Mouse (Mus musculus) embryonic facial prominence, embryonic 10.5 days (tissue): ENCODE results near the gene Fzd4. TPM values are rescaled to one million over a fixed set of nuclear protein-coding genes. Genes with fewer than 3 reads are reported as not detected.

ENCODE experiments used
- DNase-seq: peaks from one replicate; pipeline ENCODE4 v3.0.0-alpha.2; 2017; ENCODE audit warnings: low spot score
- H3K27ac ChIP-seq: fragments of 300-500 bp; sonication (generic); replicated peaks from 2 replicates; pipeline ENCODE4 v1.5.1; 2016; ENCODE audit warnings: mild to moderate bottlenecking
- H3K27me3 ChIP-seq: fragments of 300-500 bp; sonication (generic); replicated peaks from 2 replicates; pipeline ENCODE4 v1.6.1; 2016; ENCODE audit warnings: low read depth, mild to moderate bottlenecking; ENCODE audit not compliant: poor library complexity, severe bottlenecking
- H3K36me3 ChIP-seq: fragments of 300-500 bp; sonication (generic); replicated peaks from 2 replicates; pipeline ENCODE4 v1.6.1; 2016; ENCODE audit warnings: mild to moderate bottlenecking, moderate library complexity
- H3K4me1 ChIP-seq: fragments of 300-500 bp; sonication (generic); 2 replicates; pipeline ENCODE4 v1.6.1; 2016
- H3K4me3 ChIP-seq: fragments of 300-500 bp; sonication (generic); 2 replicates; pipeline ENCODE4 v1.5.1; 2016; ENCODE audit warnings: mild to moderate bottlenecking, moderate library complexity
- H3K9me3 ChIP-seq: fragments of 300-500 bp; sonication (generic); 2 replicates; pipeline ENCODE4 v1.6.1; 2016; ENCODE audit warnings: mild to moderate bottlenecking
- WGBS: fragments of 180-500 bp; shearing (Covaris S2); methylation state at CpG from one replicate; pipeline ENCODE4 v1.1.7; 2016; 5-methylcytosine and 5-hydroxymethylcytosine counted together
- polyA plus RNA-seq: library from polyadenylated mRNA; unstranded; fragments of >200 nt; fragmentation: Nextera tagmentation; extraction: Ambion mirVana; gene quantifications from 2 replicates; pipeline ENCODE4 v1.2.1, GENCODE M21; 2016

Gene Fzd4
- polyA plus RNA-seq, 1 experiment from 2014 or later: 11.5 TPM

- WGBS: 76% methylated on average over 5 of the region's 5 CpGs
- no peak for DNase-seq
- Histone ChIP-seq H3K4me1 (peaks cover 20% of the 10 kb centered on the region), H3K4me3 (no peak overlapping the region), H3K27ac (no peak overlapping the region), H3K9me3 (no peaks in the 10 kb centered on the region), H3K36me3 (no peaks in the 10 kb centered on the region), H3K27me3 (no peaks in the 10 kb centered on the region)
These were observed 32.2 kb downstream of the Fzd4 start for GRCm38 (mm10) chr7:89436404-89436803.

GRCm38 (mm10) chr7:89437589-89437988, 33.4 kb downstream of the Fzd4 start:
- H3K36me3 ChIP-seq: no peaks in the 10 kb centered on the region
- peaks cover 20% of the 10 kb centered on the region for H3K4me1 ChIP-seq
- H3K9me3 ChIP-seq: no peaks in the 10 kb centered on the region
- no peak overlapping the region for H3K27ac ChIP-seq
- 32% methylated on average over 4 of the region's 4 CpGs for WGBS
- no peaks in the 10 kb centered on the region for H3K27me3 ChIP-seq
- no peak overlapping the region for H3K4me3 ChIP-seq
- peak; percentile 44 for DNase-seq

DNA sequence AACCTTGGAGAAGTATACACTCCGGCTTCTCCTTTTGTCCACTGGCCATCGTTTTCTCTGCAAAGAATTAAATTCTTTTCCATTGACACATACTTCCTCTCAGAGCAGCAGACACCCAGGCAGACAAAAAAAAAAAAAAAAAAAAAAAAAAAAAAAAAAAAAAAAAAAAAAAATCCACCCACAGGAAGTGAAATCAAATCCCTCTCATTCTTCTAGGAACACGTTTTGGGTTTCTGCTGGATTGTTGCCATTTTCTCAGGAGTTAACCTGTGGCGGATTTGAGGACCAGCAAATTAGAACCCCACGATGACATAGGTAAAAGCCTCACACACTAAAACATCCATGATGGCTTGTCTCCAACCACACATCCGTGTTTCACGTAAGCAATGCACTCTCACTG, 37.1 kb downstream of the Fzd4 start:
- H3K36me3 ChIP-seq: no peaks in the 10 kb centered on the region
- H3K27ac ChIP-seq: no peak overlapping the region
- DNase-seq: no peak
- no peaks in the 10 kb centered on the region for H3K9me3 ChIP-seq
- H3K27me3 ChIP-seq: no peaks in the 10 kb centered on the region
- no peak overlapping the region for H3K4me3 ChIP-seq
- H3K4me1 ChIP-seq: peaks cover 4% of the 10 kb centered on the region
- 68% methylated on average over 7 of the region's 7 CpGs for WGBS

DNA sequence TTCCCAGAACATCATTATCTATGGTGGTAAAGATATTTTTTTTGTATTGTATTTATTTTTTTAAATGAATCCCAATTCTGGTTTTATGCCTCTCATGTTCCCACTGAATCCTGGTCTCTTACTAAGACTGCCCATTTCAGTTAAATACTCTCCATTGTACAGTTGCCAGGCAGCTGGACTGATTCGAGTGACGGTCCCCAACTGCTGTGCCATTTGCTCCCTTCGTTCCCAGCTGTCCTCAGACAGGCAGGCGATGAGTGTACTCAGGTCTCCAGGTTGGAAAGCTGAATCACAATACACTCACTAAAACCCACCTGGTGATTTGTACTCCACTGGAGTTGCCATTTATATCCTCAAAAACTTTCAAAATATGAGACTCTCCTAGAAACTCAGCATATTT, 38.1 kb downstream of the Fzd4 start:
- H3K4me3 ChIP-seq: no peak overlapping the region
- H3K27ac ChIP-seq: no peak overlapping the region
- no peaks in the 10 kb centered on the region for H3K36me3 ChIP-seq
- no peak for DNase-seq
- H3K4me1 ChIP-seq: no peaks in the 10 kb centered on the region
- H3K9me3 ChIP-seq: no peaks in the 10 kb centered on the region
- H3K27me3 ChIP-seq: no peaks in the 10 kb centered on the region
- WGBS: 82% methylated on average over 4 of the region's 4 CpGs

DNA sequence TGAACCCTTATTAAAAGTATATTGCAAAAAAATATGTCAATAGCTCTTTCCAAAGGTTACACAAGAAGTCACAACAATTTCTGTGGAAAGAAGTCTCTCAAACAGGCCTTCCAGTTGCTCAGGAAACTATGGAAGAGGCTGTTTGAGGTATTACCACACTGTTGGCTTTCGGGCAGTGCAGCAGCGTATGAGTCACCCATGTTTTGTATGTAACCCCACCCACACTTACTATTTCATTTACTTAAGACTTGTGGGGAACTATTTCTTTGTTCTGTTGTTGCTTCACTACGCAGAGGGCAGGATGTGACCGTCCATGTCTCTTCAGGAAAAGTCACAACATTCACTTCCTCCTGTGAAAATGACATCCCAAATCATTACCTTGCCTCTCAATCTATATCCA, 41.0 kb downstream of the Fzd4 start:
- 89% methylated on average over 4 of the region's 4 CpGs for WGBS
- H3K27ac ChIP-seq: no peak overlapping the region
- no peaks in the 10 kb centered on the region for H3K9me3 ChIP-seq
- no peaks in the 10 kb centered on the region for H3K36me3 ChIP-seq
- H3K4me3 ChIP-seq: no peak overlapping the region
- no peaks in the 10 kb centered on the region for H3K27me3 ChIP-seq
- no peak for DNase-seq
- H3K4me1 ChIP-seq: no peaks in the 10 kb centered on the region

GRCm38 (mm10) chr7:89450312-89450711, 46.2 kb downstream of the Fzd4 start:
- Histone ChIP-seq H3K27me3 (no peaks in the 10 kb centered on the region), H3K4me1 (peaks cover 9% of the 10 kb centered on the region), H3K4me3 (no peak overlapping the region), H3K36me3 (no peaks in the 10 kb centered on the region), H3K27ac (0 out of 2 replicates have a peak overlapping the region, but pooled peaks have one; percentile 19), H3K9me3 (no peaks in the 10 kb centered on the region)
- DNase-seq: no peak
- WGBS: 73% methylated on average over 2 of the region's 2 CpGs

- Histone ChIP-seq H3K27ac (peak overlapping the region; percentile 68; the same call in 1 of the 2 replicates), H3K4me1 (peaks cover 43% of the 10 kb centered on the region)
These were observed 52.4 kb downstream of the Fzd4 start for GRCm38 (mm10) chr7:89456380-89457076.

GRCm38 (mm10) chr7:89459691-89460090, 55.5 kb downstream of the Fzd4 start:
- no peak for DNase-seq
- Histone ChIP-seq H3K4me3 (no peak overlapping the region), H3K9me3 (no peaks in the 10 kb centered on the region), H3K36me3 (no peaks in the 10 kb centered on the region), H3K27ac (no peak overlapping the region), H3K4me1 (peaks cover 65% of the 10 kb centered on the region), H3K27me3 (no peaks in the 10 kb centered on the region)
- 85% methylated on average over 2 of the region's 2 CpGs for WGBS

More at GRCm38 (mm10) chr7:89456380-89457076, 52.4 kb downstream of the Fzd4 start:
- Histone ChIP-seq H3K27me3 (no peaks in the 10 kb centered on the region), H3K4me3 (no peak overlapping the region), H3K36me3 (no peaks in the 10 kb centered on the region), H3K9me3 (no peaks in the 10 kb centered on the region)
- peak; percentile 70 for DNase-seq
- 31% methylated on average over 7 of the region's 7 CpGs for WGBS

DNA sequence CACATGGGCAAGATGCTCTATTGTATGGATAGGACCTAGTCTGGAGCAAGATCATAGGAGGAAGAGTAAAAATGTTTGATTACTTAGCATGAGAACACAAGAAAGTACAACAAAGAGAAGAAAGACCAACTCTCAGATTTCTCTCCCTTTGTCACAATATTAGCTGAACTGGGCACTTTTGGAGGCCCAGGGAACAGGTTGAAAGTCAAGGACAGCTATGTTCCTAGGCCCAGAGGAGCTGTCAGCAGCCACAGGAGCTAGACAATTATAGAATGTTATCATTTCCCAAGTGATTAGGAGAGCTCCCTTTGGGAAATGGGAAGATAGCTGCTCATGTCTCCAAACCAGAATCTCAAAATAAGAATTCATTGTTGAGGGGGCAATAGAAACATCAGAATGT, 56.8 kb downstream of the Fzd4 start:
- DNase-seq: no peak
- no peak overlapping the region for H3K4me3 ChIP-seq
- H3K4me1 ChIP-seq: peaks cover 54% of the 10 kb centered on the region
- H3K9me3 ChIP-seq: no peaks in the 10 kb centered on the region
- no peaks in the 10 kb centered on the region for H3K27me3 ChIP-seq
- H3K36me3 ChIP-seq: no peaks in the 10 kb centered on the region
- peak overlapping the region; percentile 40 for H3K27ac ChIP-seq

DNA sequence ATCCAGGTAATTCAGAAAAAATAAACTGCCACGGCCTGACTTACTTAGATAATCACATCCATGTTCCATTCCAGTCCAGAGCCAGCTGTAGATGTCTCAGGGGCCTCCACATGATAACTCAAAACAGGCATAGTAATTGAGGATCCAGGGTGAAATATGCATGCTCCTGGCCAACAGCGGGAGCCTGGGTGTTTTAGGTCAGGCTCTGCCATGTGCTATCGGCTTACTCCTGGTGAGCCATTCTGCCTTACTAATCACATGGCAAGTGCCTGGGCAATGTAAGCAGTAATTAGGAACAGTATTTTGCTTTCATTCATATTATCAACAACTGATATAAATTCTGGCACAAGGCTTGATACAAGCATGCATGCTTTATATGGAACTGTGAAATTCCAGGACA, 57.2 kb downstream of the Fzd4 start:
- DNase-seq: peak; percentile 69
- Histone ChIP-seq H3K9me3 (no peaks in the 10 kb centered on the region), H3K4me3 (no peak overlapping the region), H3K27ac (no peak overlapping the region), H3K4me1 (peaks cover 49% of the 10 kb centered on the region), H3K27me3 (no peaks in the 10 kb centered on the region), H3K36me3 (no peaks in the 10 kb centered on the region)
- WGBS: 39% methylated on average over 3 of the region's 3 CpGs

Other genes with a start within 250 kb of the Fzd4 start
- gene Tmem135, start 133 bp upstream of the Fzd4 start, polyA plus RNA-seq: 15.8 and 18.0 TPM in 2 replicates
- 33.1 and 33.4 TPM in 2 replicates for gene Prss23, start 122.8 kb downstream of the Fzd4 start, polyA plus RNA-seq
- 1.5 and 2.6 TPM in 2 replicates for gene Me3, start 228.0 kb downstream of the Fzd4 start, polyA plus RNA-seq